Mouse (Mus musculus) cortical plate, adult 2 months (tissue): ENCODE data around the gene Ank3. TPM values are rescaled to one million over a fixed set of nuclear protein-coding genes. Genes with fewer than 3 reads are reported as not detected.

Experiments used
- H3K27ac ChIP-seq: fragments of 200-500 bp; 2 replicates; pipeline ENCODE4 v1.5.1; 2012; ENCODE audit warnings: low read length, control low read depth, inconsistent platforms; ENCODE audit not compliant: insufficient read depth
- H3K4me1 ChIP-seq: fragments of 200-500 bp; 2 replicates; pipeline ENCODE4 v1.6.1; 2011; ENCODE audit warnings: low read length; ENCODE audit not compliant: control insufficient read depth, insufficient read depth
- H3K4me3 ChIP-seq: fragments of 200-500 bp; 2 replicates; pipeline ENCODE4 v1.5.1; 2011; ENCODE audit warnings: mild to moderate bottlenecking, low read length, control low read depth; ENCODE audit not compliant: insufficient read depth
- CTCF ChIP-seq: fragments of 200-500 bp; IDR thresholded peaks from 2 replicates; pipeline ENCODE4 v1.5.1; 2011; ENCODE audit warnings: mild to moderate bottlenecking, control low read depth, low read length; ENCODE audit not compliant: insufficient read depth; ENCODE audit errors: extremely low read depth
- POLR2A ChIP-seq: fragments of 200-500 bp; IDR thresholded peaks from 2 replicates; pipeline ENCODE4 v1.6.1; 2011; ENCODE audit warnings: mild to moderate bottlenecking, low read length, control low read depth; ENCODE audit not compliant: insufficient read depth; ENCODE audit errors: extremely low read depth
- polyA plus RNA-seq: library from polyadenylated mRNA; depleted of rRNA; stranded (reverse); fragments of >200 nt; gene quantifications from 2 replicates; pipeline ENCODE4 v1.2.3, GENCODE M21; 2012

The Ank3 gene
- polyA plus RNA-seq, 1 experiment: 188 TPM

DNA sequence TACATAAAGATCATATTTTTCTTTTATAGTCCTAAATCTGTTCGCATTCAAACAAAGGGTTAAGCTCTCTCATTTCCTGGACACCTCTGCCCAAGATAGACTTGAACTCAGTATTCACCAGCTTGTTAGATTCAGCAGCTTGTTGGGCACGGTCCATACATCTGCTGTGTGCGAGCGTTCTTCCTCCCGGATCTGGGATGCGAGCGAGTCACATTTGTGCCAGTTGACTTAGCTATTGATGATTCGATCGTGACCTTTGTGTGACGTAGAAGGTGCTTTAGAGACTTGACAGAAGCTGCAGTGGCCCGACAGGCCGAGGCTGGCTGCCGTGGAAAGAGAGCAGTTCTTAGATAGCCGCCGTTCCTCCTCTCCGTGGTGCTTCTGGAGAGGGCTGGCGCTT, 98.8 kb downstream of the Ank3 start:
- no peak overlapping the region for H3K27ac ChIP-seq
- H3K4me1 ChIP-seq: peaks cover 3% of the 10 kb centered on the region
- H3K4me3 ChIP-seq: no peak overlapping the region
- no peak for TF ChIP-seq POLR2A
- no peak for TF ChIP-seq CTCF

GRCm38 (mm10) chr10:69500171-69500860, 101.7 kb downstream of the Ank3 start:
- H3K27ac ChIP-seq: no peak overlapping the region; the same call in 1 of the 2 replicates
- H3K4me1 ChIP-seq: peaks cover 3% of the 10 kb centered on the region
- no peak for TF ChIP-seq POLR2A
- H3K4me3 ChIP-seq: no peak overlapping the region

- Histone ChIP-seq H3K27ac (no peak overlapping the region), H3K4me1 (peaks cover 3% of the 10 kb centered on the region), H3K4me3 (no peak overlapping the region)
- TF ChIP-seq POLR2A: no peak
- TF ChIP-seq CTCF: no peak
These were observed 105.2 kb downstream of the Ank3 start for GRCm38 (mm10) chr10:69503791-69504190.

GRCm38 (mm10) chr10:69507719-69508118, 109.1 kb downstream of the Ank3 start:
- TF ChIP-seq CTCF: no peak
- TF ChIP-seq POLR2A: no peak
- H3K4me1 ChIP-seq: peaks cover 2% of the 10 kb centered on the region; the same call in 1 of the 2 replicates
- no peak overlapping the region for H3K4me3 ChIP-seq
- no peak overlapping the region for H3K27ac ChIP-seq

DNA sequence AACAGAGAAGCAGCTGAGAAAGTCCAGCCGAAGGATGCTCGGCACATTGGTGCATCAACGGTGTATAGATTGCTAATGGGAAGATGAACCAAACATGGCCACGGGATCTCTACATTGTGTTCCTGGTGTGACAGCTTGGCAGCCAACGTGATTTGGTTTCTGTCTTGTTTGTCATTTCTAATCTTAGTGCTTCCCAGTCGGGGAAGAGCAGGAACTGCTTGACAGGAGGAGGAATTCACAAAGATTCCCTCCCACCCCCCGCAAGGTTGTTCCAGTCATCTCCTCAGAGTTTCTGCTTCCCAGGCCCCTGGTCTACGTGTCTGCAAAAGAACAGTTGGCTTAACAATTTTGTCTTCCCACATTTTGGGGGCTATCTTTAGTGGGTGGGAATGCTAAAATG, 111.8 kb downstream of the Ank3 start:
- no peak overlapping the region for H3K27ac ChIP-seq
- H3K4me3 ChIP-seq: no peak overlapping the region
- TF ChIP-seq CTCF: no peak
- TF ChIP-seq POLR2A: no peak
- H3K4me1 ChIP-seq: peaks cover 2% of the 10 kb centered on the region; the same call in 1 of the 2 replicates

GRCm38 (mm10) chr10:69511234-69511633, 112.7 kb downstream of the Ank3 start:
- peaks cover 2% of the 10 kb centered on the region; the same call in 1 of the 2 replicates for H3K4me1 ChIP-seq
- TF ChIP-seq POLR2A (no peak), CTCF (no peak)

GRCm38 (mm10) chr10:69521977-69522376, 123.4 kb downstream of the Ank3 start:
- no peak overlapping the region for H3K4me3 ChIP-seq
- H3K27ac ChIP-seq: no peak overlapping the region
- TF ChIP-seq POLR2A (no peak), CTCF (no peak)
- H3K4me1 ChIP-seq: no peaks in the 10 kb centered on the region

More at GRCm38 (mm10) chr10:69511234-69511633, 112.7 kb downstream of the Ank3 start:
- H3K4me3 ChIP-seq: no peak overlapping the region
- no peak overlapping the region for H3K27ac ChIP-seq

DNA sequence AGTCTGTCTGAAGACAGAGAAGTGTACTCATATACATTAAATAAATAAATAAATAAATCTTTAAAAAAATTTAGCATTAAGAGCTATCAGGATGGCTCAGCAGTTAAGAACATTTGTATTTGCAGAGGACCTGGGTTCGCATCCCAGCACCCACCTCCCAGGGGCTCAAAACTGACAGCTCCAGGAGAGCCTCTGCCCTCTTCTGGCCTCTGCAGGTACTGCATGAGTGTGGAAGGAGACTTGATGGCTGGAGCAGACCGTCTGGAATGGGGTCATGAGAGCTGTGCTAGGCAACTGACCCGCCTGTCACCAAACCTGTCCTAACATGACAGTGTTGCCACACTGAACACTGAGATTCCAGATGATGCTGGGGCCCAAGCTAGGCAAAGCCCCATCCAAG, 124.6 kb downstream of the Ank3 start:
- H3K4me1 ChIP-seq: no peaks in the 10 kb centered on the region
- H3K27ac ChIP-seq: no peak overlapping the region
- no peak overlapping the region for H3K4me3 ChIP-seq
- TF ChIP-seq CTCF: 0 out of 2 replicates have a peak, but pooled peaks have one; percentile 2
- no peak for TF ChIP-seq POLR2A

GRCm38 (mm10) chr10:69527318-69527717, 128.7 kb downstream of the Ank3 start:
- H3K4me3 ChIP-seq: no peak overlapping the region
- no peak overlapping the region for H3K27ac ChIP-seq

DNA sequence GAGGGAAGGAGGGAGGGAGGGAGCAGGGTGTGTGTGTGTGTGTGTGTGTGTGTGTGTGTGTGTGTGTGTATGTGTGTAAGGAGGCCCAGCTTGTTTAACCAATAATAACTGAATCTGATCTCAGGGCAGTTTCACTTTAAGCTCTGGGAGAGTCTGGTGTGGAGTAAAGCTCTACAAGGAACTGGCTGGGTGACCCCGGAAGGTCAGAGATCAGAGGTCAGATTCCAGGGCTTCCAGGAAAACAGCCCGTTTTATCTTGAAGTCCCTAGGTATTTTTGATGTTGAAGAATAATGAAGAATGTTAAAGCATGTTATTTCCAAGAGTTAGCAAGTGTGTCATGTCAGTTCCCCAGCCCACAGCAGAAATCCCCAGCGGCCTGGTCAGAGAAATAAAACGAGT, 130.2 kb downstream of the Ank3 start:
- TF ChIP-seq CTCF: no peak
- TF ChIP-seq POLR2A: no peak
- Histone ChIP-seq H3K4me1 (no peaks in the 10 kb centered on the region), H3K27ac (no peak overlapping the region), H3K4me3 (no peak overlapping the region)

More at GRCm38 (mm10) chr10:69527318-69527717, 128.7 kb downstream of the Ank3 start:
- H3K4me1 ChIP-seq: no peaks in the 10 kb centered on the region
- no peak for TF ChIP-seq POLR2A
- TF ChIP-seq CTCF: no peak
